Mouse (Mus musculus) erythroblast, embryonic 14.5 days (primary cell): ENCODE data around the gene Ccdc146.

ENCODE experiments used
- GATA1 ChIP-seq: IDR thresholded peaks from 2 replicates; pipeline ENCODE4 v1.6.1; 2012; ENCODE audit warnings: low read length, inconsistent platforms, mixed read lengths
- TAL1 ChIP-seq: IDR thresholded peaks from 3 replicates; pipeline ENCODE4 v1.6.1; 2012; ENCODE audit warnings: low read length, inconsistent platforms, mixed read lengths

DNA sequence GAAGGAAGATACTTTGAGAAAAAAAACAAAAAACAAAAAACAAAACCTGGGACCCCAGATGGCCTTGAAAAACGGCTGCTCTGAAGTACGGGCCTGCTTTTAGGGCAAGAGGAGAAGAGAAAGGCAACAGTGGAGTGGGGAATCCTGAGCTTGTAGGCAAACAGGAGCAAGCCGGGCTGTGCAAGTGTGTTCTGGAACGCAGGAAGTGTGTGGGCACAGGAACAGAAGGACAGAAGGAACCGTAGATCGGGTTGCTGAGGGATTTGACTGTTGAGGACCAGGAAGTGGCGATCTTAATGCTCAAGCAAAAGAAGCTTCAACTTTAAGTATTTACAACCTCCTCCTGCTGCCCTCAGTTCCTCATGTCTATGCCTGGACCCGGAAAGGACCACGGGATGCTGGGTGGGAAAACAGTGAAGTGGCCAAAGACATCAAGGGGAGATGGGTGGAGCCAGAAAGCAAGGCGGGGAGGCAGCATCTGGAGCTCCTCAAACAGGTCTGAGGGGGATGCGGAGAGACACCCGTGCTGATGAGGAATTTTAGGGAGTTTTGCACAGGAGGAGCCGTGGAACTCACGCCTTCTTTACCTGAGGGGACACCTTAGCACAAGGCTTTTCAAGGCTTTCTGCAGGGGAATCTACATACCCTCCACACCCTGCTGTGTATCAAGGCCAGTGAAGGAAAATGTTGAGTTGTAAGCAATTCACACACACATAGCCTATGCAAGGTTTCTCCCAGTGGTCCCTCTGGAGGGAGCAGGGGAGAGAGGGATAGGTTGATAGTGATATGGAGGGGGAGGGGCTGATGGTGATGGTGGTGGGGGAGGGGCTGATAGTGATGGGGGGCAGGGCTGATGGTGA is 40.9 kb downstream of the Ccdc146 start:
- TF ChIP-seq TAL1: no peak
- no peak for TF ChIP-seq GATA1
